Mouse (Mus musculus) CD4-positive naive resting alpha-beta T cell, adult 76 days (primary cell): Measurements from ENCODE around the gene Ltbp2. TPM values are rescaled to one million over a fixed set of nuclear protein-coding genes. Genes with fewer than 3 reads are reported as not detected.

Experiments used
- total RNA-seq: library from RNA; stranded (reverse); gene quantifications from one replicate; pipeline ENCODE4 v1.2.4, GENCODE M21; 2023

The Ltbp2 gene
- total RNA-seq: not detected

GRCm38 (mm10) chr12:84876481-84877121 is at the start of gene Ltbp2:
TSS of gene Ltbp2 (minus strand) at chr12:84876532.

GRCm38 (mm10) chr12:84772726-84773441 is 103.4 kb downstream of the Ltbp2 start, which contains the start of the genes Npc2 and Isca2:
TSS of gene Npc2 (minus strand) at chr12:84773152.
TSS of gene Isca2 (plus strand) at chr12:84773251.

Other genes starting within 250 kb of the Ltbp2 start
- gene Vrtn, start 235.5 kb downstream of the Ltbp2 start, total RNA-seq: not detected
- gene Syndig1l, start 177.7 kb downstream of the Ltbp2 start, total RNA-seq: not detected
- gene Npc2, start 103.4 kb downstream of the Ltbp2 start, total RNA-seq: 179 TPM
- 50.9 TPM for gene Isca2, start 103.3 kb downstream of the Ltbp2 start, total RNA-seq
- 89.1 TPM for gene Fcf1, start 94.4 kb upstream of the Ltbp2 start, total RNA-seq
- 32.5 TPM for gene Arel1, start 94.4 kb upstream of the Ltbp2 start, total RNA-seq
- gene Ylpm1, start 119.8 kb upstream of the Ltbp2 start, total RNA-seq: 95.4 TPM
- gene Prox2, start 234.2 kb upstream of the Ltbp2 start, total RNA-seq: 1.8 TPM
- 199 TPM for gene Dlst, start 234.3 kb upstream of the Ltbp2 start, total RNA-seq